Mouse (Mus musculus) kidney, adult 2 months (tissue): ENCODE data around the gene Ttll11.

Source experiments
- CTCF ChIP-seq: fragments of 200-500 bp; conservative IDR thresholded peaks from 2 replicates; pipeline ENCODE4 v1.5.1; 2011; ENCODE audit warnings: low read depth, mild to moderate bottlenecking, control low read depth, low read length, moderate library complexity, mixed read lengths; ENCODE audit not compliant: insufficient read depth, insufficient read length
- POLR2A ChIP-seq: fragments of 200-500 bp; IDR thresholded peaks from one replicate; pipeline ENCODE4 v1.6.1; 2011; ENCODE audit warnings: low read depth, low read length, control low read depth

DNA sequence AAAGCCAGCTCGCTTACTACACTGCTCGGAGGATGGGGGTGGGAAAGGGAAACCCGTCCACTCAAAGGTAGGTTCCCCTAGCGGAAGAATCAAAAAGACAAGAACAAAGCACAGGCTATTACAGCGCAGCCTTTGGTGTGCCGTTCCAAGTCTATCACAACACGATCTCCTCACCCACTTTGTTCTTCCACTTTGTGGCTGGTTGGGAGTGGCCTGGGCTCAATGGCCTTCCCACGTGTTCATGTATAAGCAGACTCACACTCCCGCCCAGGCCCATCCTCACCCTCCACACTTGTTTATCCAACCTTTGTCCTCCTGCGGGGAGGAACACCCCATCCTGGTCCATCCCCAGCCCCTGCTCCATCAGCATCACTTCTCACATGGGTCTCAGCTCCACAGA is 196.3 kb downstream of the Ttll11 start:
- no peak for TF ChIP-seq POLR2A
- TF ChIP-seq CTCF: no peak
